Mouse (Mus musculus) leukemia stem cell, adult 10-12 weeks (primary cell): Measurements from ENCODE around the gene Dcaf1. TPM values are rescaled to one million over a fixed set of nuclear protein-coding genes. Genes with fewer than 3 reads are reported as not detected.

Source experiments
- polyA plus RNA-seq: library from polyadenylated mRNA; stranded (reverse); fragments of >175 nt; gene quantifications from 2 replicates; pipeline ENCODE4 v1.2.3, GENCODE M21; 2012; ENCODE audit warnings: low replicate concordance

The Dcaf1 gene
- polyA plus RNA-seq = 1.4 and 8.7 TPM in 2 replicates

GRCm38 (mm10) chr9:106821618-106822380 lies at the start of gene Dcaf1:
Gene Dcaf1, plus strand, starts transcription at chr9:106821874.

GRCm38 (mm10) chr9:106788812-106789321 lies 32.8 kb upstream of the Dcaf1 start, which contains the start of gene Rad54l2:
Gene Rad54l2, minus strand, starts transcription at chr9:106789194.

DNA sequence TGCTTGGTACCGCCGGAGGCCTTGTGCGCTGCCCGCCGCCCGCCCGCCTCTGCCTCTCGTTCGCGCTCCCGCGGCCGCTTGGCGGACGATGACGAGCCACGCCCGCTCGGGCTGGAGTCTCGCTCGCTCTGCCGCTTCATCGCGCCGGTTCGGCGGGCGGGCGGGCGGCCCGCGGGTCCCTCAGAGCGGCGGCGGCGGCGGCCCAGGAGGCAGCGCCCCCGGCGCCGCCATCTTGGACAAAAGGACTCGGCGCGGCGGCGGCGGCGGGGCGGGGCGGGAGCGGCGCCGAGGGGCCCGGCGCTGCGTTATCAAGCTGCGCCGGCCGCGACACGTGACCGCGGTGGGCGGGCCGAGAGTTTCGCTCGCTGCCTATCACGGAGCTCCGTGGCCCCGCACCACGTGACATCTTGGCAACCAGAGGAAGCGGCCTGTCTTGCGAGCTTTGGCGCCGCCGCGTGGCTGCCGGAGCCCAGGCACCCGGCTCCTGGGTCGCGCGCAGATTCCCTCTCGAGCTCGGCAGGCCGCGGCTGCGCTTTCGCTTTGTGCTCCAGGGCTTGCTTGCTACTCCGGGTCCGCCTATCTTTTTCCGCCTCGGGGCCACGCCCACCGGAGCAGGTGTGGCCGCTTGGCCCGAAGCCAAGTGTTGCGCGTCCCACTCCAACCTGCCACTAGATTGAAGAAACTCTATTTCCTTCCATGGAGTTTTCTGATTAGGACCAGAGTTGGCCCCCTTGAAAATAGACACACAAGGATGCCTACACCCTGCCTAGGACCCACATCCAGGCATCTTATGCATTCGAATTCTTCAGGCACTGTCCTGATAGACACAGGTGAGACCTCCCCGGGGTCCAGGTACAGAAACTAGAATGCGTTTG lies 65.4 kb downstream of the Dcaf1 start, which contains the start of gene Rbm15b:
TSS of gene Rbm15b (minus strand) at position 601 of the 875 bp plus-strand sequence.

DNA sequence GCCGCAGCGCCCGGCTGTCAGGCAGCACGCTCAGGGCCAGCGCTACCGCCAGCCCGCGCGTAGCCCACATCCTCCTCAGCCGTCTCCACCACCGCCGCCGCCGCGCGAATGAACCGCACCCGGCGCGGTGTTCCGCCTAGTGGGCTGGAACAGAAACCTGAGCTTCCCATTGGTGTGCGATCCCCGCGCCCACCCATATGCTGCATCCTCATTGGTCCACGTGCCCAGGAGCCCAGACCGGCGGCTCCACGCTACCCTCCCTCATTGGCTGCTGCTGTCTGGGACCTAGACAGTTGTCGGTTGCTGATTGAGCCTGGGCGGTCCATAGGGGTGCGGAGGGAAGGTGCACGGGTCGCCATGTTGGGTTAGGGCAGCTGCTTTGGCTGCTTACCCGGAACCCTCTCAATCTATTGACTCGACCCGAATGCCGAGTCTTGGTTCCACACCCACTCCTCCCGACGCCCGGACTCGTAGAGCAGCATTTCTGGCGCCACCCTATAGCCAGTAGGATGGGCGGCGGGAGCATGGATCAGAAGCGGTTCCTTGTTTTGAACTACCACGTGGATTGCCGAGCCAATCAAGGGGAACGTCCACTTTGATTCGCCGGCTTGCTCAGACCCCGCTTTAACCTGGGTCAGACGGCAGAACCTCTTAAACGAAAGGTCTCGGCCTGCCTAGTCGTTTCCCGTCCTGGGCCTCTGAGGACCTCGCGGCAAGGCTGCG lies 70.3 kb downstream of the Dcaf1 start, which contains the start of gene Manf:
TSS of gene Manf (minus strand) at position 151 of the 723 bp plus-strand sequence.

Other genes with a start within 250 kb of the Dcaf1 start
- gene Iqcf6, start 195.3 kb upstream of the Dcaf1 start, polyA plus RNA-seq = not detected in 2 replicates
- gene Grm2, start 165.8 kb upstream of the Dcaf1 start, polyA plus RNA-seq = not detected in 2 replicates
- gene Tex264, start 135.9 kb upstream of the Dcaf1 start, polyA plus RNA-seq = 54.6 and 67.6 TPM in 2 replicates
- 3.3 and 7.6 TPM in 2 replicates for gene Rad54l2, start 32.7 kb upstream of the Dcaf1 start, polyA plus RNA-seq
- gene Rbm15b, start 65.6 kb downstream of the Dcaf1 start, polyA plus RNA-seq = 23.4 and 43.8 TPM in 2 replicates
- gene Manf, start 70.1 kb downstream of the Dcaf1 start, polyA plus RNA-seq = 70.8 and 84.6 TPM in 2 replicates